Mouse (Mus musculus): ENCODE measurements around the gene Stx6.

DNA sequence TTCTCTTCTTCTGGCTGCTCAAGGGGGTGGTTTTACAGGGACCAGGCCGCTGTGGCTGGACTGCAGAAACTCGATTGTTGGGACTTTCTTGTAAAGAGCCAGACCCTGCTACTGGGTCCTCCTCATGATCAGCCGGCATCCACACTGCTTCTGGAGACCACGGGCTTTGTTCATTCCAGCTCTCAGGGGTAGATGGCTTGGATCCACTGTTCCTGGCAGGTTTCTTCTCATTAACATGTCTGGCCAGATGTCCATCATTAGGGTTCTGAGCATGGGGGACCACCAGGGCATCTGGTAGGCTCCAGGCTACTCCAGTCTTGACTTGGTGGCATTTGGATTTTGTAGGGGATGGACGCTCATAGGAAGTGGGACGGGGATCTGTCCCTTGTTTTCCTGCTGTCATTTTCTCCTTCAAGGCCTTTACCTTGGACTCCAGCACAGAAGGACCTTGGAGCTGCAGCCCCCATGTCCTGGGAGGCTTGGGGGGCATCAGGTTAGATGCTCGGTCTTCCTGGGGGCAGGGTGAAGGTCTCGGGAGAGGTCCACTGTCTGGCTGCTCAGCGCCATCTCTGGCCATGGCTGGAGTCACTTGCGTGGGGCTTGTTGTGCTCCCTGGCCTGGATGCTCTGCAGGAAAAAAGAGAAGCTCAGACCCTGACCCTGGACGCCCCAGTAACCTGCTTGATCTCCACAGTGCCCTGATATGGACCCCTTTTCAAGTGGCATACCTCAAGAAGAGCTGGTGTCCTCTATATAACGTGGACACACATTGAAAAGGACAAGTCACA is 83.4 kb downstream of the Stx6 start:
- TF ChIP-seq TCF12 (IDR thresholded peaks at IDR 0.05; ENCODE audit: insufficient read depth, poor library complexity, severe bottlenecking) (no peak), POLR2A (IDR thresholded peaks at IDR 0.05; ENCODE audit: insufficient read length, low read depth) (no peak), E2F4 (IDR thresholded peaks at IDR 0.05; ENCODE audit: insufficient read depth) (no peak), POLR2AphosphoS2 (IDR thresholded peaks at IDR 0.05; ENCODE audit: insufficient read length, low read depth) (no peak), REST (IDR thresholded peaks at IDR 0.05; ENCODE audit: insufficient read depth, insufficient read length) (no peak), MYOG (IDR thresholded peaks at IDR 0.05; ENCODE audit: control insufficient read depth in 1 of 3, insufficient read depth in 1 of 3, insufficient read length in 2 of 3, low read depth in 2 of 3) (no peak), MAX (IDR thresholded peaks at IDR 0.05; ENCODE audit: low read depth) (no peak)
